Mouse (Mus musculus) liver, adult 2 months (tissue): ENCODE data around the gene Pkn3. TPM values are rescaled to one million over a fixed set of nuclear protein-coding genes. Genes with fewer than 3 reads are reported as not detected.
A peak's percentile ranks its signal among the peaks of the same experiment; 100 is the strongest.

Source experiments
- DNase-seq: peaks from one replicate; pipeline ENCODE4 v3.0.0-alpha.2; 2011; ENCODE audit warnings: low read depth, low spot score; ENCODE audit errors: extremely low read depth
- H3K27ac ChIP-seq: fragments of 200-500 bp; replicated peaks from 2 replicates; pipeline ENCODE4 v1.5.1; 2012; ENCODE audit warnings: low read depth, mild to moderate bottlenecking, control low read depth, inconsistent platforms, low read length; ENCODE audit not compliant: insufficient read depth
- H3K27me3 ChIP-seq: fragments of 200-500 bp; 2 replicates; pipeline ENCODE4 v1.6.1; 2012; ENCODE audit warnings: mild to moderate bottlenecking, moderate library complexity, low read length, inconsistent platforms; ENCODE audit not compliant: control insufficient read depth, insufficient read depth
- H3K36me3 ChIP-seq: fragments of 200-500 bp; 2 replicates; pipeline ENCODE4 v1.6.1; 2012; ENCODE audit warnings: low read length, inconsistent platforms; ENCODE audit not compliant: control insufficient read depth, insufficient read depth
- H3K4me1 ChIP-seq: fragments of 200-500 bp; 2 replicates; pipeline ENCODE4 v1.6.1; 2011; ENCODE audit warnings: low read length; ENCODE audit not compliant: control insufficient read depth, insufficient read depth
- H3K4me3 ChIP-seq: fragments of 200-500 bp; 2 replicates; pipeline ENCODE4 v1.5.1; 2011; ENCODE audit warnings: low read depth, mild to moderate bottlenecking, control low read depth, low read length, moderate library complexity; ENCODE audit not compliant: insufficient read depth
- H3K79me2 ChIP-seq: fragments of 200-500 bp; 2 replicates; pipeline ENCODE4 v1.6.1; 2012; ENCODE audit warnings: inconsistent platforms, mild to moderate bottlenecking, low read length, moderate library complexity; ENCODE audit not compliant: control insufficient read depth, insufficient read depth
- H3K9ac ChIP-seq: fragments of 200-500 bp; 2 replicates; pipeline ENCODE4 v1.6.1; 2012; ENCODE audit warnings: low read depth, mild to moderate bottlenecking, control low read depth, inconsistent platforms, low read length
- CTCF ChIP-seq: fragments of 200-500 bp; IDR thresholded peaks from 2 replicates; pipeline ENCODE4 v1.5.1; 2011; ENCODE audit warnings: low read depth, low read length, control low read depth
- POLR2A ChIP-seq: fragments of 200-500 bp; IDR thresholded peaks from 2 replicates; pipeline ENCODE4 v1.6.1; 2011; ENCODE audit warnings: low read length, control low read depth; ENCODE audit not compliant: insufficient read depth; ENCODE audit errors: extremely low read depth
- WGBS: fragments of 180-500 bp; shearing (Covaris S2); methylation state at CpG from one replicate; pipeline ENCODE4 v1.1.7; 2018; 5-methylcytosine and 5-hydroxymethylcytosine counted together
- polyA plus RNA-seq: library from polyadenylated mRNA; depleted of rRNA; stranded (reverse); fragments of >200 nt; gene quantifications from 2 replicates; pipeline ENCODE4 v1.2.3, GENCODE M21; 2012
- total RNA-seq: library from RNA; depleted of rRNA; stranded (reverse); fragments of >200 nt; gene quantifications from 2 replicates; pipeline ENCODE4 v1.2.3, GENCODE M21; 2014

Pkn3 gene
- total and polyA plus RNA-seq, 2 experiments, result 0.74 to 1.5 TPM

DNA sequence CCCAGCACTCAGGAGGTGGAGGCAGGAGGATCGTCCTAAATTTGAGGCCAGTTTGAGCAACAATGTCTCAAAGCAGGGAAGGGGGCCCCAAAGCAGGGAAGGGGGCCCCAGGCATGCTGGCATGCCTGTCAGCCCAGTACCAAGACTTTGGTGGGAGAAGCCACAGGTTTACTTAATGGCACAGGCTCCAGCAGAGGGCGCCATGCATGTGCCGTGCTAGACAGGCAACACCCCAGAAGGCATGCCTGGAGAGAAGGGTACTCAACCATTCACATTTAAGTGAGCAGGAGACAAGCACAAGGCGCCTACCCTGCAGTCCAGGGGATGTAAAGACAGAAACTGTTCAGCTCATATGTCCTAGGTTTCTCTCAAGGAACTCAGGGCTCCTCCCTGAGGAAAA is 35.0 kb upstream of the Pkn3 start:
- DNase-seq, result peak; percentile 54

DNA sequence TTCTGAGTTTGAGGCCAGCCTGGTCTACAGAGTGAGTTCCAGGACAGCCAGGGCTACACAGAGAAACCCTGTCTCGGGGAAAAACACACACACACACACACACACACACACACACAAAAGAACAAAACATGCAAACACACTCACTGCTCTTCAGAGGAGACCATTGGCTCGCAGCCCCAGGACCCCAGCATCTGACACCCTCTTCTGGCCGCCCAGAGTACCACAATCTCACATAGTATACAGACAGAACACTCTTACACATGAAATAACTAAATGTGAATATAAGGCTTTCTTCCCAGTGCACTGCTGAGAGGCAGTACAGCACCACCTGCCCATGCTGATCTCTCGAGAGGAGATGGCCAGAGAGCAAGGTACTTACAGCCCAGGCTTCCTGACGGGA is 32.9 kb upstream of the Pkn3 start:
- 94% methylated on average over 5 of the region's 5 CpGs for WGBS
- Histone ChIP-seq H3K4me1 (no peaks in the 10 kb centered on the region; the same call in 1 of the 2 replicates), H3K36me3 (no peaks in the 10 kb centered on the region), H3K9ac (no peak overlapping the region), H3K79me2 (no peaks in the 10 kb centered on the region), H3K27ac (no peak overlapping the region), H3K4me3 (no peak overlapping the region), H3K27me3 (no peaks in the 10 kb centered on the region)
- DNase-seq, result no peak
- no peak for TF ChIP-seq POLR2A
- TF ChIP-seq CTCF, result no peak

More for the DNA sequence above, 35.0 kb upstream of the Pkn3 start:
- no peak overlapping the region for H3K9ac ChIP-seq
- 20% methylated on average over 4 of the region's 4 CpGs for WGBS
- H3K79me2 ChIP-seq, result no peaks in the 10 kb centered on the region
- no peaks in the 10 kb centered on the region for H3K27me3 ChIP-seq
- no peak overlapping the region for H3K4me3 ChIP-seq
- H3K4me1 ChIP-seq, result no peaks in the 10 kb centered on the region
- TF ChIP-seq CTCF (peak; percentile 92), POLR2A (no peak)
- H3K36me3 ChIP-seq, result no peaks in the 10 kb centered on the region
- no peak overlapping the region for H3K27ac ChIP-seq

DNA sequence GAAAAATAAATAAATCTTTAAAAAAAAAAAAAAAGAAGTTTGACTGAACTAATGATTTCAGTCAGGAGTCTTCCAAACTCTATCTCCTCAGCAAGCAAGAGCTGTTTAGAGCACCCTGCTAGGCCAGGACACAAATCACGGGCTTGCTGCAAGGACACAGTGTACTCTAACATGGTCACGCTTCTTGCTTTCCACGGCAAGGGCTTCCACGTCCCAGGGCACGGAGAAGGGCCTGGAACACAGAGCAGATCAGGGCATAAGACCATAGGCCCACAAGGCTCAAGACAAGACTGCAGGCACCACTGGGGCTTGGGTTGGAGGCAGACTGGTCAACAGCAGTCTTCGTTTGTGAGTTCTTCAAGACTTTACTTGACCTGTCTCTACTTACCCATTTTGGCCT is 30.4 kb upstream of the Pkn3 start:
- Histone ChIP-seq H3K27ac (no peak overlapping the region), H3K79me2 (no peaks in the 10 kb centered on the region), H3K4me3 (no peak overlapping the region), H3K36me3 (no peaks in the 10 kb centered on the region), H3K9ac (no peak overlapping the region), H3K4me1 (no peaks in the 10 kb centered on the region; the same call in 1 of the 2 replicates), H3K27me3 (no peaks in the 10 kb centered on the region)
- DNase-seq, result no peak
- no peak for TF ChIP-seq POLR2A
- TF ChIP-seq CTCF, result no peak
- WGBS, result 100% methylated on average over 6 of the region's 6 CpGs

DNA sequence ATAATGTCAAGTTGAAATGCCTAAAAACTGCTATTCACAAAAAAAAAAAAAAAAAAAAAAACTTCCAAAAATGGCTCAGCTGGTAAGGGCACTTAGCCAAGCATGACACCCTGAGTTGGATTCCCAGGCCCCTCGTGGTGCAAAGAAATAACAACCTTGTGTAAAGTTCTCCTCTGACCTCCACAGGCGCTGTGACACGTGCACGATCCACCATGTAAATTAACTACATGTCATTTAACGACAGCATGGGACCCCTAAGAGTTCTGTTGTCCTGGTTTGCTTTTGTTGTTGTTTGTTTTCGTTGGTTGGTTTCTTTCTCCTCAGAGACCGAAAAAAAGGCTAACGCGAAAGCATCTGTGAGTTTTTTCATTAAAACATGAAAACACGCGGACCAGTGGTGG is 29.4 kb upstream of the Pkn3 start:
- H3K27ac ChIP-seq, result no peak overlapping the region
- TF ChIP-seq POLR2A (no peak), CTCF (no peak)

DNA sequence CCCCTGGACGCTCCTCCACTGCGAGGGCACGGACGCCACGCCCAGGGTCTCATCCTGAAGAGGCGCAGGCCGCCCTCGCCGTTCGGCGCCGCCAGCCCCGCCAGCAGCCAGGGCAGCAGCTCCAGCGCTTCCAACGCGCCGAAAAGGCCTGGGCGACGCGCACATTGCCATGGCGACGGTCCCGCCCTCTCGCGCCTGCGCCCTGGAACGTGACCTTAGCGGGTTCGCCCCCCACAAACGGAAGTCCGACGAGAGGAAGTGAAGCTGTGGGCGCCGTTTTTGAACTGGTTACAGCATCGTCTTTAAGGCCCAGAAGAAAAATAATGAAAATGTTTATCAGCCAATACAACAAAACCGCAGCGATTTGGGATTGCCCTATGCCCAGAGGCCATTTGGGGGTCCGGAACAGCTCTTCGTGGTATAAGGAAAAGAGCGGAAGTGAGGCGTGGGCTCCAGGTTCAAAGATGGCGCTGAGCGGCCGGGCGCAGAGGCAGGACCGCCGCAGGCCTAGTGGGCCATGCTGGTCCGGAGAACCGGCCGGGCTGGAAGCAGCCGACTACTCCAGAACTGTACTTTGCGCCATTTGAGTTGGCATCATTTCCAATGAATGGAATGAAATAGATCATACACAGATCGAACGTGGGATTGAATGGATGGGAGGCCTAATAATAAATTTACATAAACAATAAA is 28.6 kb upstream of the Pkn3 start, which contains the start of gene Wdr34:
TSS of gene Wdr34 (minus strand) at position 183 of the 690 bp plus-strand sequence.
- DNase-seq, result peak; percentile 81
- H3K4me3 ChIP-seq, result peak within 1 kb of the TSS; percentile 68
- H3K9ac ChIP-seq, result peak within 1 kb of the TSS; percentile 80
- no peaks in the 10 kb centered on the region for H3K27me3 ChIP-seq
- H3K4me1 ChIP-seq, result no peaks in the 10 kb centered on the region; the same call in 1 of the 2 replicates
- H3K27ac ChIP-seq, result peak within 1 kb of the TSS; percentile 95
- H3K36me3 ChIP-seq, result no peaks in the 10 kb centered on the region
- no peak for TF ChIP-seq CTCF
- TF ChIP-seq POLR2A, result peak; percentile 57; the same call in 1 of the 2 replicates
- 1% methylated on average over 54 of the region's 54 CpGs for WGBS
- H3K79me2 ChIP-seq, result no peaks in the 10 kb centered on the region

More for the DNA sequence above, 29.4 kb upstream of the Pkn3 start:
- H3K4me3 ChIP-seq, result peak overlapping the region; percentile 68
- 38% methylated on average over 11 of the region's 11 CpGs for WGBS
- no peaks in the 10 kb centered on the region for H3K36me3 ChIP-seq
- no peaks in the 10 kb centered on the region; the same call in 1 of the 2 replicates for H3K4me1 ChIP-seq
- no peaks in the 10 kb centered on the region for H3K27me3 ChIP-seq
- H3K79me2 ChIP-seq, result no peaks in the 10 kb centered on the region
- DNase-seq, result no peak
- H3K9ac ChIP-seq, result peak overlapping the region; percentile 80; the same call in 1 of the 2 replicates

DNA sequence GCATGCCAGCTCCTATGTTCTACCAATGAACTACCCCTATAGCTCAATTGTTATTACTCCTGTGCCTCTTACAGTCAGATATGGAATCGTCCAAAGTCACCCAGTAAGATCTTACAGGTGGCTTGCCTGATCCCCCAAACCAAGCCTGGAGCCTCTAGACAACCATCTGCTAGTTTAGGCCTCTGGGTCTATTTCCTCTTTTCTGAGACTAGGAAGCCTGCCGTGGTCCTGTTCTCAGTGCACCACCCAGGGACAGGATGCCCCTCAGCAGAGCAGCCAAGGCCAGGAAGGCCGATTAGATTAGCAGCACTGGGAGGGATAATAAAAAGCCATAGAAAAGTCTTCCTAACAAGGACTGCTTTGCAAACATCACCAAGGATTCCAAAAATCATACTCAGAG is 27.7 kb upstream of the Pkn3 start:
- Histone ChIP-seq H3K27me3 (no peaks in the 10 kb centered on the region; the same call in 1 of the 2 replicates), H3K36me3 (no peaks in the 10 kb centered on the region)

More for the DNA sequence above, 27.7 kb upstream of the Pkn3 start:
- Histone ChIP-seq H3K27ac (no peak overlapping the region), H3K4me1 (no peaks in the 10 kb centered on the region; the same call in 1 of the 2 replicates), H3K9ac (no peak overlapping the region), H3K4me3 (no peak overlapping the region), H3K79me2 (no peaks in the 10 kb centered on the region)
- DNase-seq, result no peak
- 76% methylated on average over 3 of the region's 3 CpGs for WGBS
- no peak for TF ChIP-seq CTCF
- no peak for TF ChIP-seq POLR2A
